Mouse (Mus musculus): ENCODE data around the gene Serinc5. TPM values are rescaled to one million over a fixed set of nuclear protein-coding genes. Genes with fewer than 3 reads are reported as not detected.

Serinc5 gene
- total RNA-seq, 4 experiments from 2014 or later, result 64.2 to 73.9 (median 70.0) TPM

DNA sequence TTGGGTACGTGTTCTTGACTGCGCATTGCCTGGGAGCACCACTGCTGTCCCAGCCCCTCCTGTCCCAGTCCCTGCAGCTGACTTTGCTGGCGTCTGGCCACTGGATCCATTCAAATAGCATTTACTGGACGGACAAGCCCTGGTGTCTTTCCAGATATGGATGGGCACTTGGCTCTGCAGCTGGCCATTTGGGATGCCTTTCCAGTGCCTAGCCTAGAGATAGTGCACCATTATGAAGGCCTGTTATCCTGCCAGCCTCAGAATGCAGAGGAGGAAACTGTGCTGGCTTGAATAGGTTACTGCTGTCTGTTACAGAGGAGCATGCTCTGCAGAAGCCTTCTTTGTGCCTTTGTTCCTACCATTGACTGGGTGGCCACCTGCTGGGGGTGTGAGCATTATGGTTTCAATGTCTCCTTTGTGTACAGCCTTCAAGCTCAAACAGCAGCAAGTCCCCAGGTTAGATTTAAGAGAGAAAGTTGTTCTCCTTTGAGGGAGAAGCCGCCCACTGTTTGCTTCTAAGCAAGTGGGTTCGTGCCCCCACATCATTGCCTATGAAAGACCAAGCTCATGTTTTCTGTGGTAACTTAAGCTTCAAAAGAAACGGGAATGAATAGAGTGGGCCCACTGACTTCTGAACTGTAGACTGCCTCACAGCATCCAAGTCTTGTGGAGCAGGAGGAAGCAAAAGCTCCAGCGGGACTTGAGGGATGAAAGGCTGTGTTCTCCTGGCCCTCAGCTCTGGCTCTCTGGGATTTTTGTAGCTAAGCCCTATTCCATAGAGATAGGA, 92.5 kb downstream of the Serinc5 start:
- DNase-seq (ENCODE audit: low spot score in 2 of 2), result peak; percentile 77 to 85

DNA sequence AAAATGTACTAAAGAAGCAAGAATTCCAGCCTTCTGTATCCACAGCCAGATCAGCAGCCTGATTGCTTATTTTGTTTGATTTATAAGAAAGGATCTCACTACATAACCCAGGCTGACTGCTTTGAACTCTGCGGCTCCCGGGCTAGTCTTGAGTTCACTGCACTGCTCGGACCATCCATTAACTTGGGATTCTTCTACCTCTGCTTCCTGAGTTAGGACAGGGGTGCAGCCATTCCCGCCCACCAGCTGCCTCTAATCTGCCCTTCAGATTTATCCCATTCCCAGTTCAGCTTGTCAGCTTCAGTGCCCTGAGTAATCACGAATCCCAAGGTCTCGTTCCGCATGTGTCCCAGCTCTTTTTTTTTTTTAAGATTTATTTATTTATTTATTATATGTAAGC, 93.3 kb downstream of the Serinc5 start:
- DNase-seq (ENCODE audit: low spot score in 2 of 2), result no peak

DNA sequence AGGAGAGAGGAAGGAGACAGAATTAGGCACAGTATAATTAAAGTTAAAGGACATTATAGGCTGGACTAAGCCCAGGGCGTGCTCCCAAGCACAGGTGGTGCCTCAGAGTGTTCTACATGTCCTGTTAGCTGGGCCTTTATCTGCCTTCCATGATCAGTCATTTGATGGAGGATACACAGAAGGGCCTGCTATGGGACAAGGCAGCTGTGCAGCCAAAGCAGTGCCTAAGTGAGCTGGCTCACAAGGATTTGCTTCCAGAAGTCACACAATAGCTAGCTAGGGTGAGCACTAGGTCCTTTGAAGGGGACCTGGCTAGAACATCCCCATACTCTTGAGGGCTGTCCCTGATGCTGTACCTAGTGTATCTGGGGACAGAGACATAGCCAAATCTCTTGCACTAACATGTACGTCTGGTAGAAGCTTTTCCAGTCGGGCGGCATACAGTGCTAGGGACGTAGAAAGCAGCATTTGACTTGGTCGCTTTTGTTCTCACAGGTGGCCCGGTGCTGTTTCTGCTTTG, 94.2 kb downstream of the Serinc5 start:
- no peak for DNase-seq (ENCODE audit: low spot score in 2 of 2)

DNA sequence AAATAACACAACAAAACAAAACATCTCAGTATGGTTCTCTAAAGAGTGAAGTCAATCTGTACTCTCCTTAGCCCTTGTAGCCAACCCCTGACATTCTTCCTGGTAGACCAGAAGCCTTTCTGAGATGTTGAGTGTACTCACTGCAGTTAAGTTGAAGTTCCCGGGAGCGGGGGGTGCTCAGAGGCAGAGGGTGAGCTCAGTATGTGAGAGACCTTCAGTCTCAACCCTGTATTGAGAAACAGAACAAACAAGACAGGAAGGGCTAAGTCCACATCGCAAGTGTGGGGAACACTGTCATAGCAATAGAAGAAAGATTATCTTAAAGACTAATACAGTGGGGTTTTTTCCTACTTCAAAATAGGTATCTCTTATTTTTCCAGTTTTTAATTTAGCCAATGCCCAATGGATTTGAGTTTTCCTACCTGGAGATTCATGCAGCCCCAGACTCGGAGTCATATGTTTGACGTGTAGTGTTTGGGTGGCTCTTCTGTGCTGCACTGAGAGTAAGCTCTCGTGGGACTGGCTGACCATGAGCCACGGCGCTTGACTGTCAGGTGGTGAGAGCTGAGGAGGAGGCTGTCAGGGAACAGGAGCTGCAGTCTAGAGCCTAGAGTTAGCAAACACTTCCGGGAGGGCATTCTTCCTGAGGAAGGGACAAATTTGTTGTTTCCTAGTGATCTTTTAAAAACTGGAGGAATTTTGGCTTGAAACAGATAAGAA, 95.6 kb downstream of the Serinc5 start:
- DNase-seq (ENCODE audit: low spot score in 2 of 2), result no peak

DNA sequence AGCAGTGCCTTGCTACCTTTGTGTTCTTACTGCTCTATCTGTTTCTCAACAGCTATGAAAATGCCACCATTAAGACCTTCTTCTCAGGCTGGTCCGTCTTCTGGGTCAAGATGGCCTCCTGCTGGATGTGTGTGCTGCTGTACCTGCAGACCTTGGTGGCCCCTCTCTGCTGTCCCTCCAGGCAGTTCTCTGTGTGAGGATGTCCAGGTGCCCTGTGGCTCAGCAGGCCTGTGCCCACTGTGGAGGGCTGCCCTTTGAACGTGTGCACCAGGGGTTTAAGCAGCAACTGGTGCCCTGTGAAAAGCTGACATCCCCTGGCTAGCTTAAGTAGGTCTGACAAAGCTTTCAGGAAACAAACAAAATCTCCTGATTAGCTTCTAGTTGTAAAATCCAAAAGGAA, 97.0 kb downstream of the Serinc5 start:
- no peak for DNase-seq (ENCODE audit: low spot score in 2 of 2)

DNA sequence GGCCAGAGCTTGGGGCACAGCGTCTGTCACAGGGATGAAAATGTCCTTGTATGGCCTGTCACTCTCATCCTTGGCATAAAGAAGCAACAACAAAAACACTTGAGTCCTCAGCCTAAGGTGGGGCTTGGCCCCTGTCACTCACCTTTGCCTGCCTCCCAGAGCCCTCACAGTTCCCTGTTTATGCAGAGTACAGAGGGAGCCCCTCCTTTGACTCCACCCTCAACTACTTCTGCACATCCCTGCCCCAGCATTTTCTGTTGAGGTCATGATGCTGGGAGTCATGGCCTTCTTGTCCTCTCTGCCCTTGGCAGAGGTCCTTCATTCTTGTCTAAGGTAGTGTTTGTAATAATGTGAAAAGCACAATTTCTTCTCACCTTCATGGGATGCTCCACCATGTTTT, 97.6 kb downstream of the Serinc5 start:
- no peak for DNase-seq (ENCODE audit: low spot score in 2 of 2)

DNA sequence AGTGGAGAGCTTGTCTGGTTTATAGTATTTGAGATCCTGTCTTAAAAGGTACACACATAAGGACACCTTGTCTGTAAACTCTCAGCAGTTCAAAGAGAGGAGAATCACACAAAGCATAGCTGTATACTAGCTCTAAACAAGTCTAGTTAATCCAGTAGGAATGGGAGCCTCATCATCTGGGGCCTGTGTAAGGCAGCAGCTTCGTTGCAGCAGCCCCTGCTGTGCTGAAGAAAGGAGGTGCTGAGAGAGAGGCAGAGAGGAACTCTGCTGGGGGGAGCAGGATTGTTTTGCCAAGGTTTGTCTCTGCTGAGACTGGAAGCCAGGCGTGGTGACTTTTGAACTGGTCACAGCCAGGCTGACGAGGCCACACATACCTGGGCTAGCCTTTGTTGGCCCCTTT, 98.6 kb downstream of the Serinc5 start:
- no peak for DNase-seq (ENCODE audit: low spot score in 2 of 2)

DNA sequence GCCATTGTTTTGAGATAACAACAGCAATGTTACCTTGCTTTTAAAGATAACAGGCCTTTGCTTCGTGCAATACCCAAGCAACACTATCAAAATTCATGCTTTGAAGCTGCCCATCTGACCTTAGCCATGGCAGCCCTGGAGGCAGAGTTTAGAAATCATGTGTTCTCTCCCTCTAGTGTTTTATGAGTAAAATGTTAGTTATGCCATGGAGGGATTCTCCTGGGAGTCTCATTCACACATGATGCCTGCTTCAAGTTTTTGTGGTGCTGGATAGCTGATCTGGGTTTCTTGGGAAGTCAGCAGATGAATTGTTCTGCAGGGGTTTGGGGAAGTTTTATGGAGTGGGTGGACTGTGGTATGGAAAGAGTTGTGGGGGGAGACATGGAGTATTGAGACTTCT, 99.5 kb downstream of the Serinc5 start:
- no peak for DNase-seq (ENCODE audit: low spot score in 2 of 2)

DNA sequence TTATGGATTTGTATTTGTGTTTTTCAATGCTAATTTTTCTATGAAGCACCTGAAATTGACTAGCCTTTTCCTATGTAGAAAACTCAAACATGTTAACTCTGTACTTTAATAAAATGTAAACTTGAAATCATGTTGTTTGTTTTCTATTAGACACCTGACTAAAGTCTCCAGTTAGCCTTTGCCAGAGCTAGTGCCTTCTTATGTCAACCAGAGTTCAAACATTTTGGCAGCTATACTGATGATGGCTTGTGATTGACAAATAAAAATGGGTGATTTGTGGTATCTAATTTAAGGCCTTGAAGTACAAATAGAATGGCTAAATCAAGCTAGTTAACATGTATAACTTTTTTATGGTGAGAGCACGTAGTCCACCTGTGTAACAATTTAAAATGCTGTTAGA, 100.9 kb downstream of the Serinc5 start:
- no peak for DNase-seq (ENCODE audit: low spot score in 2 of 2)

DNA sequence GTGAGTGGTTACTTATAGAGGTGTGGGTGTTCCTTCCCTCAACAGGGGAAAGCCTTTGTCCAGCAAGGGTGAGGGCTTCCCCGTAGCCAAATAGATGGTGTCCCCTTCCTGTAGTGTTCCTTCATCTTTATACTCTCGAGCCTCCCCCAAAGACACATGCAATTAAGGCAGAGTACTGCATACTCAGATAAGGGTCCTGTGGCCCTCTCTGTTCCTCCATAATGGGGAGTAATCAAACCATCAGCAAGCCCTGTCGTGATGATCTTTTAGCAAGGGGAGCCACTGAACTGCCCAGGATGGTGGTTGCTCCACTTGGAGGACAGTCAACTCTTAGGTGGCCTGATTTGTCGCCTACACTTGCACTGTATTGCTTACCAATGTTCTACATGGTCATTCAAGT, 101.7 kb downstream of the Serinc5 start:
- DNase-seq (ENCODE audit: low spot score in 2 of 2), result no peak

DNA sequence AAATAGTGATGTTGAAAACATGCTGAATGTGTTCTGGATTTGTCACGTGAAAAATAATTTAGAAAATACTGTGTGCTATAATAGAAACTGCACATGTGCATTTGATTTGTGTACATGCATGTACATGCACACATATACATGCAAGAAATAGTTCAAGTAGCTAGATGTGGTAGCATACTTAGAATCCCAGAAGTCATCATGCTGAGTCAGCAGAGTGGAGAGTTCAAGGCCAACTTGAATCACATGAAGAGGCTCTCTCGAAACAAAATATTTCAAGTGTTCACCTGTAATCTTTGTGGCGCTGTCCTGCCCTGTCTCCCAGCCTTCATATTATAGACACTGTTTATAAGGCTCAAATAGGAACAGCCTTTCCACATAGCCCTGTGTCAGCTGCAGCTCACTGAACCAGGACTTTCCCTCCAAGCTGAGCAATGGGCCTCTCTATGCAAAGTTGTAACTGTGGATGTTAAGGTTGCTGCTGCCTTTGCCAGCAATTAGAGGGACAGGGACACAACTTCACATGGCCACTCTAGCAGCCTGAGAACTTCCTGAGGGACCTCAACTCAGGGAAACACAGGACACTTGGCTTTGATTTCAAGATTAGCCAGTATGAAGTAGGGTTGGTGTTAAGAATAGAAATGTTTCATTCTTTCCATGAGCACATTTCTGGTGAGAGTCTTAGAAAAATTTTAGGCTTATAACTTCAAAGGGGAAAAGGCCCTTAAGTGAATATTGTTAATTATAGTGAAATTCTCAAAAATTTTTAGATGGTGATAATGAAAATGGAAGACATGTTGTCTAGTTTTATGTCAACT, 107.2 kb downstream of the Serinc5 start:
- DNase-seq (ENCODE audit: low spot score in 2 of 2), result no peak

DNA sequence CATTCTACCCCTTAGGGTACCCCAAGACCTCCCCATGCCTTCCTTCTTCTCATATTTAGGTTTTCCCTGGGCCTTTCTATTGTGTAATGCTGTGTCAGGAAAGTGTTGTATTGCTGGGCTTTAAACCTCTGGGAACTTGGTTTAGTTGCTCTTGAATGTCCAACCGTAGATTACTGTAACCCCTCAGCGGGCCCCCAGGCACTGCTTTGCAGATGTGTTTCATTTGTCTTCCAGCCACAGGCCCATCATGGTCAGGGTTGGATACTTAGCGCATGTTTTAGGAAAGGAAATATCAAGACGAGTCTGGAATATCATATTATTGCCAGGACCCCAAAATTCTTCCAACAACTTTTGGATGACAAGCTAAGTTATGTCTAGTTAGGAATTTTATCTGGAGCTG, 110.1 kb downstream of the Serinc5 start:
- no peak for DNase-seq (ENCODE audit: low spot score in 2 of 2)

DNA sequence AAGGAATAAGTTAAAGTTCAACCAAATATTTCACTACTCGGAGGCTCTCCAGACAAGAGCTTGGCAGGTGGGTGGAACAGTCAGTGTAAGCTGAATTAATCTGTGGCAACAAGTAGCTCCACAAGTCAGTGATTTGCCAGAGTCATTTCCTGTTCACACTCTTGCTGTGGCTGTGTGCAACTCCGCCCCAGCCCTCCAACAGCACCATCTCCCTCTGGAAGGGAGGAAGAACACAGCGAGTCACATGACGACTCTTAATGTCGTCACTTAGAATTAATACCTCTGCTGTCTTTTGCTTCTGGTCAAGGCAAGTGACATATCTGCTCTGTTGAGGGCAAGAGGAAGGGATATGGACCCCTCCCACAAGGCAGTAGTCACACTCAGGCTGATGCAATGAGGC, 111.5 kb downstream of the Serinc5 start:
- no peak for DNase-seq (ENCODE audit: low spot score in 2 of 2)

DNA sequence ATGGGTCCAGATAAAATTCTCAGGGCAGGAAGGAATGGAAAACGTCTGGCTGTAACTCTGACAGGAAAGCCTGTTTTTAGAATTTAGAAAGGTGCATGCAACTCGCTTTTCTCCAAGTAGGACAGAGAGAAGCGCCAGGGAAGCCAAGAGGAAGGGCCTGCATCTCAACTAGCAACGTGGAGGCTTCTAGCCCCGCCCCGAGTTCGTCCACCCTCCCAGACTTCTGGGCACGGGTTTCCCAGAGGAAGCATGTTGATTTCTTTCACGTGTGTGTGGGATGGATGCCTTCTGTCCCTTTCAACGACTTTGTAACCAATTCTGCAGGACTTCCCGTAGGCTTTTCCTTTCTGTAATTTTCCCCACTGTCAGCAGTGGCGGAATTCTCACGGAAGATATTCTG, 118.9 kb downstream of the Serinc5 start:
- DNase-seq (ENCODE audit: low spot score in 2 of 2), result no peak

DNA sequence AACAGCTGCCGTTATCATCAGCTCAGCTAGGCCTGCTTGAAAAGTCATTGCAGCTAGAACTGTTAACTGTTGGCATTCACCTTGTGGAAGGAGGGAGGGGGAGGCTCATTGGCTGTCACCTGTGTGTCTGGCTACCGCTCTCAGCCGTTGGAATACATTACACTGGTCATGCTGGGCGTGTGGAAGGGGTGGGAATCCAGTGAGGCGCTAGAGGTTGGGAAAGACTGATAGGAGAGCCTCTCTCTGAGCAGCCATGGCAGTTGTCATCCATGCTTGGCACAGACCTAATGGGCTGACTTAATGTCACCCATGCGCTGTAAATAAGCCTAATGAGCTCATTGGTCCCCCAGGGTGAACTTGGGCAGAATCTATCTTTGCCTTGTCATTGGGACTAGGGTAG, 120.9 kb downstream of the Serinc5 start:
- DNase-seq (ENCODE audit: low spot score in 2 of 2), result no peak

DNA sequence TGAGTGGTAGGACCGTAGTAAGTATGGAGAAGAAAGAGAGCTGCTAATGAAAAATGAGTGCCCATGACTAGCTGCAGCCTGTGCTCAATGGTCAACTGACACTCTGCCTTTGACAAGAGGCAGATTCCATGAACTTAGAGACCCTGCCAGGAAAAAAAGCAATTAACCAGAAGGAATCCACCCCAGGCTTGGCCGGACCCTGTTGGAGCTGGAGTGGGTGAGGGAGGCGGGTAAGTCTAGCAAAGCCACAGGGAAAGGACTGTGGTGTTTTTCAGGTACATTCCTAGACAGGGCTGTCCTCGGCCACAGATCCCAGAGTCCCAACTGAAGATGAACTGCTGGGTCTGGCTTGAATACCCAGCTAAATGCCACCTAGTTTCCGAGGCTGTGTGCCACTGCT, 121.9 kb downstream of the Serinc5 start:
- DNase-seq (ENCODE audit: low spot score in 2 of 2), result no peak

DNA sequence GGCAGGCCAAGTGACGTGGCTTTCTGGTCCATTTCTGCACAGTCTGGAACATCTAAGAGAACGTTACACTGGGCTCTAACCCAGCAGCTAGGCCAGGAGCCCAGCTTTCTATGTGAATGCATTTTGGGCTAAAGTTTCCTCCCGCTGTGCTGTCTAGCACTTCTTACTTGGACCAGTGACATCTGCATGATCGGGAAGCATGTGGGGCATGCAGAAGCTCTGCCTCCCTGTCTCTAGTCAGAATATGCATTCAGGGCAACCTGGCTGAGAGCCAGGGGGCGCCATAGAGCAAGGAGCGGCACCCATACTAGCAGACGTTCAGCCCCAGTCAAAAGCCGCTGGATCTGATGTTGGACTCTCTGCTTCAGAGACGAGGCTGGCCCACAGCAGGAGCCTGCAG, 122.4 kb downstream of the Serinc5 start:
- peak in 1 of 2 experiments; percentile 47 for DNase-seq (ENCODE audit: low spot score in 2 of 2)

DNA sequence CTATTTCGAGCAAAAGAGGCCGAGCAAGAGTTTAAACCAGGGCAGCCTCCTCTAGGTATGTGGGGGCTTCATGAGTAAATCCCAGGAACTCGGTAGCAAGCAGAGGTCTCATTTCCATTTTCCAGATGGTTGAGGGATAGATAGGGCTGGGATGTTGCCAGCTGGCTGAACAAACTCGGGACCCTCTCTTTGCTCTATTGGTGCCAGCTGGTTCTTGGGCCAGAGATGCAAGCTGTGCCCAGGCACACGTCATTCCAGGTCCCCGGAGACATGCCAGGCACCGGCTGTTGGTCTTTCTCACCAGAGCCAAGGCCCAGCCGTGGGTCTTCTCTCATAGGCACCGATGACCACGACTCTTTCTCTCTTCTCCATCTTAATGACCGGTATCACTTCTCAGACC, 122.8 kb downstream of the Serinc5 start:
- DNase-seq (ENCODE audit: low spot score in 2 of 2), result peak in 1 of 2 experiments; percentile 39

DNA sequence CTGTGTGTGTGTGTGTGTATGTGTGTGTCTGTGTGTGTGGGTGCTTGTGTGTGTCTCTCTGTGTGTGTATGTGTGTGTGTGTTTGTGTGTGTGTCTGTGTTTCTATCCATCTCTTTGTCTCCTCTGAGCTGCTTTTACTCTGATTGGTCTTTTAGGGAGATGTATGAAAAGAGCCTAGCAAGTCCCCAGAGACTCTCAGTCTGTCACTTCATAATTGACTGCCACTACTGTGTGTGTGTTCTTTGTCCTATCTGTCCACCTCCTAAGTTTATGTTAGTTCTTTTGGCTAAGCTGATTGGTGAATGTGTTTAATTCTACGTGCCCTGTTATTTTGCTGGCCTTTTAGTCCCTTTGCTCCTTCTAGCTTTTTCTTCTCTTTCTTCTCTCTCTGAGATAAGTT, 124.8 kb downstream of the Serinc5 start:
- DNase-seq (ENCODE audit: low spot score in 2 of 2), result no peak

DNA sequence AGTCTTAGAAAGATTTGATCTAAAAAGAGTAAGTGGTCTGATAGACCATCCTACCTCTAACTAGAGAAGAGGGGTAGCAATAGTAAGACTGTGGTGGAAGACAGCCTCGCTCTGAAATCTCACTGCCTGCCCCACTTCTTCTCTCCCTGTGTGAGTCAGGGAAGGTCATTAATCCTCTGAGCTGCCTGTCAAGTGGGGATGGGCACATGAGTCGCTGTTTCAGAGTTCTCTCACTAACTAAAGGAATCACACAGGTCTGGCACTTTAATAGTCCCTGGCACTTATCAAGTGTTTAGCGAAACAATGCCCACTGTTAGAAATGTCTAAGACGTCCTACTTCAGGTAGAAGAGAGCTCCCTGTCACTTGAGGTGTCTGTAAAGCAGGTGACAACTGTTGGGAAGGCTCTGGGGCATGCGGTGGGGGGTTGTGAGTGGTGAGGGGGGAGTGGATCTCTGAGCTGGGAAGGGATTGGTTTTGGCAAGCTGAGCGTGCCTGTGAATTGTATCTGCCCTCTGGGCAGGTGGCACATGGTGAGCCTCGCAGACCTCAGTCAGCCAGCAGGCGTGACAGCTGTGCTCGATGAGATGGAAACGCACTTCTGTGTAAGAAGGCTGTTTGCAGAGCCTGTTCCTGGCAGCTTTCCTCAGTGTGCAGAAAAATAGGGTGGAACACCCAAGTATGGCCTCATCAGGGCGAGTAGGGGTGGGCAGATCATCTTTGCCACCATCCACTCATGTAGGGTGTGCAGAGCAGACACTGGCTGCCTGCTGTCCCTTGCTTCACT, 125.8 kb downstream of the Serinc5 start:
- peak in 1 of 2 experiments; percentile 67 for DNase-seq (ENCODE audit: low spot score in 2 of 2)

DNA sequence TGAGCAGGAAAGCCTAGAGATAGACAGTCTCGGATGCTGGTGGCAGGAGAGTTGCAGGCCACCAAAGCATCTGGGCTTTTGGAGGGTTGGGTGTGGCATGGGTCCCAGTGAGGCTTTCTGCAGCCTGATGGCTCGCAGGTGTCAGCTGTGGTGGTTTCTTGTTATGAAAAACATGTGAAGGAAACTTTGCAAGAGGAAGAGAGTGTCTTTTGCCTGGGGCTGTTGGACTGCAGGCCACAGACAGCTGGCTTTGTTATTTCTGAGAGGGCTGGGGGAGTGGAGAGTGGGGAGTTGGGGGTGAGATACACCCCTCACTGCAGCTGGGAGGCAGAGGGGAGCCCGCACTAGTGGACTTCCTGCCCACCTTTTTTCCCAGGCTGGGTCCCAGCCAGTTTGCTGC, 127.9 kb downstream of the Serinc5 start:
- no peak for DNase-seq (ENCODE audit: low spot score in 2 of 2)

Data from layer of hippocampus, adult 8-10 months (tissue).